Mouse (Mus musculus): ENCODE measurements around the gene Slx1b. TPM values are rescaled to one million over a fixed set of nuclear protein-coding genes. Genes with fewer than 3 reads are reported as not detected.
A peak's percentile ranks its signal among the peaks of the same experiment; 100 is the strongest.
"Not testable (repeated sequence)": the region's sequence is repeated elsewhere in the genome, so short reads cannot be mapped to it uniquely, and the experiment has no call there.

The Slx1b gene
- total RNA-seq (2021) = 1 to 10 TPM; 1.9 to 2.8 TPM
- long read RNA-seq, experiment 1, partial matches to known transcripts = 1 of 2 reads
- long read RNA-seq, experiment 1, other reads (novel, unspliced or antisense) = 0 of 2 reads
- long read RNA-seq, experiment 2, partial matches to known transcripts = 1 of 5 reads
- long read RNA-seq, experiment 2, other reads (novel, unspliced or antisense) = 0 of 5 reads

GRCm38 (mm10) chr7:126695631-126696207, at the start of gene Slx1b:
Gene Slx1b, minus strand, starts transcription at chr7:126695784.
- DNase-seq (ENCODE audit: low spot score) = peak; percentile 96

- no peak for DNase-seq (ENCODE audit: low spot score)
Measured at GRCm38 (mm10) chr7:126741964-126742482, 46.4 kb upstream of the Slx1b start.

- DNase-seq (ENCODE audit: low spot score) = no peak
Measured at GRCm38 (mm10) chr7:126741452-126741851, 45.9 kb upstream of the Slx1b start.

- DNase-seq (ENCODE audit: low spot score) = no peak
Measured at GRCm38 (mm10) chr7:126740977-126741376, 45.4 kb upstream of the Slx1b start.

GRCm38 (mm10) chr7:126740132-126740735, 44.6 kb upstream of the Slx1b start:
- no peak for DNase-seq (ENCODE audit: low spot score)

GRCm38 (mm10) chr7:126739551-126739950, 44.0 kb upstream of the Slx1b start:
- no peak for DNase-seq (ENCODE audit: low spot score)

- DNase-seq (ENCODE audit: low spot score) = no peak
Measured at GRCm38 (mm10) chr7:126736122-126736521, 40.5 kb upstream of the Slx1b start.

GRCm38 (mm10) chr7:126730256-126730789, 34.7 kb upstream of the Slx1b start:
- DNase-seq (ENCODE audit: low spot score) = not testable (repeated sequence)

GRCm38 (mm10) chr7:126725667-126726066, 30.1 kb upstream of the Slx1b start:
- no peak for DNase-seq (ENCODE audit: low spot score)

- DNase-seq (ENCODE audit: low spot score) = no peak
Measured at GRCm38 (mm10) chr7:126725077-126725476, 29.5 kb upstream of the Slx1b start.

GRCm38 (mm10) chr7:126721635-126722034, 26.1 kb upstream of the Slx1b start:
- no peak for DNase-seq (ENCODE audit: low spot score)

GRCm38 (mm10) chr7:126718787-126719337, 23.3 kb upstream of the Slx1b start:
- DNase-seq (ENCODE audit: low spot score) = no peak

GRCm38 (mm10) chr7:126717566-126717965, 22.0 kb upstream of the Slx1b start:
- DNase-seq (ENCODE audit: low spot score) = no peak

GRCm38 (mm10) chr7:126715679-126716078, 20.1 kb upstream of the Slx1b start:
- DNase-seq (ENCODE audit: low spot score) = no peak

GRCm38 (mm10) chr7:126711910-126712309, 16.3 kb upstream of the Slx1b start:
- DNase-seq (ENCODE audit: low spot score) = no peak

- no peak for DNase-seq (ENCODE audit: low spot score)
Measured at GRCm38 (mm10) chr7:126710266-126710665, 14.7 kb upstream of the Slx1b start.

- no peak for DNase-seq (ENCODE audit: low spot score)
Measured at GRCm38 (mm10) chr7:126708175-126708952, 12.8 kb upstream of the Slx1b start.

- no peak for DNase-seq (ENCODE audit: low spot score)
Measured at GRCm38 (mm10) chr7:126707442-126708174, 12.0 kb upstream of the Slx1b start, which contains the start of gene Coro1a. Gene Coro1a, minus strand, starts transcription at chr7:126707787.

GRCm38 (mm10) chr7:126704121-126704980, 8.8 kb upstream of the Slx1b start:
- peak; percentile 51 for DNase-seq (ENCODE audit: low spot score)

- no peak for DNase-seq (ENCODE audit: low spot score)
Measured at GRCm38 (mm10) chr7:126703757-126704077, 8.1 kb upstream of the Slx1b start.
